Mouse (Mus musculus) intestine, embryonic 16.5 days (tissue): ENCODE measurements around the gene Serinc3. TPM values are rescaled to one million over a fixed set of nuclear protein-coding genes. Genes with fewer than 3 reads are reported as not detected.

ENCODE experiments used
- ATAC-seq: fragments of 200-750 bp; cut with Nextera tagmentation; 2 replicates; pipeline ENCODE4 v1.8.0; 2017; ENCODE audit warnings: moderate TSS enrichment, moderate library complexity
- H3K27ac ChIP-seq: fragments of 300-500 bp; sonication (generic); 2 replicates; pipeline ENCODE4 v1.5.1; 2014; ENCODE audit warnings: mild to moderate bottlenecking, low read length
- H3K27me3 ChIP-seq: fragments of 300-500 bp; sonication (generic); replicated peaks from 2 replicates; pipeline ENCODE4 v1.6.1; 2014; ENCODE audit warnings: low read length, control low read depth, mixed read lengths; ENCODE audit not compliant: control insufficient read depth, insufficient read depth
- H3K36me3 ChIP-seq: fragments of 300-500 bp; sonication (generic); 2 replicates; pipeline ENCODE4 v1.6.1; 2014; ENCODE audit warnings: low read length, control low read depth; ENCODE audit not compliant: control insufficient read depth, insufficient read depth
- H3K4me1 ChIP-seq: fragments of 300-500 bp; sonication (generic); 2 replicates; pipeline ENCODE4 v1.6.1; 2014; ENCODE audit warnings: low read length, control low read depth, mixed read lengths; ENCODE audit not compliant: control insufficient read depth, insufficient read depth
- H3K4me2 ChIP-seq: fragments of 300-500 bp; sonication (generic); 2 replicates; pipeline ENCODE4 v1.6.1; 2014; ENCODE audit warnings: low read depth, low read length, control low read depth
- H3K4me3 ChIP-seq: fragments of 300-500 bp; sonication (generic); 2 replicates; pipeline ENCODE4 v1.5.1; 2014; ENCODE audit warnings: mild to moderate bottlenecking, low read length
- H3K9ac ChIP-seq: fragments of 300-500 bp; sonication (generic); 2 replicates; pipeline ENCODE4 v1.6.1; 2014; ENCODE audit warnings: low read depth, low read length
- H3K9me3 ChIP-seq: fragments of 300-500 bp; sonication (generic); 2 replicates; pipeline ENCODE4 v1.6.1; 2016; ENCODE audit warnings: low read length, control low read depth; ENCODE audit not compliant: control insufficient read depth
- WGBS: fragments of 180-500 bp; shearing (Covaris S2); extraction: QIAGEN DNeasy Blood & Tissue Kit; methylation state at CpG from one replicate; pipeline ENCODE4 v1.1.7; 2014; 5-methylcytosine and 5-hydroxymethylcytosine counted together
- polyA plus RNA-seq: library from polyadenylated mRNA; unstranded; fragments of >200 nt; fragmentation: Nextera tagmentation; extraction: Ambion mirVana; gene quantifications from 2 replicates; pipeline ENCODE4 v1.2.1, GENCODE M21; 2015

Serinc3 gene
- polyA plus RNA-seq, 1 experiment from 2014 or later, result 57.1 TPM

DNA sequence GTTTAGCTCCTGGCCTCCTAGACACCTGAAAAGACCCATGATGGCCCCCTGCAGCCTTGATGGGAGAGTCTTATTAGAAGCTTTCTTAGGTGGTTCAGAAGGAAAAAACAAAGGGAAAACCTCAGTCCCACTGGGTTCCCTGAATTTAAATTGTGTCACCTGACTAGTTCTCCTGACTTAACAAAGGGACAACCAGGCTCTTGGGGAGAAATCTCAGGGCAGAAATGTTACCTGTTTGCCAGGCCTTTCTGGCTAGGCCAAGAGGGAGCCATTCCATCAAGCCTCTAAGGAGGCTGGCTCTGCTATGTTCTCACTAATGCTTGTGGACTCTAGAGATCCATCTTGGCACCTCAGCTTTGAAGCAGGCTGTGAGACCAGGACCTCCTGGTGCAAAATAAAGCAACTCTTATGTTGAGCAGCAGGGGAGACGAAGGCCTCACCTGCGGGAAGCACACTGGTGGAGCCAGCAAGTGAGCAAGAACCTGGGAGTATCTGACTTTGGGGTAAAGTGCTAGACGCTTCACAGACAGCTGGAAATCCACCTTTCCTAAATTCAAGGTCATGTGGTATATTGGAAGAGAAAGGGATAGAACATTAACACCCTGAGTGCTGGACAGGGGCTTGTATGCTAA lies 27.6 kb downstream of the Serinc3 start:
- Histone ChIP-seq H3K4me1 (peaks cover 7% of the 10 kb centered on the region; the same call in 1 of the 2 replicates), H3K36me3 (peaks cover 21% of the 10 kb centered on the region), H3K4me3 (no peak overlapping the region), H3K4me2 (no peak overlapping the region), H3K27ac (no peak overlapping the region), H3K9me3 (no peaks in the 10 kb centered on the region), H3K27me3 (no peaks in the 10 kb centered on the region), H3K9ac (no peak overlapping the region)
- ATAC-seq, result no peak
- 72% methylated on average over 3 of the region's 3 CpGs for WGBS

DNA sequence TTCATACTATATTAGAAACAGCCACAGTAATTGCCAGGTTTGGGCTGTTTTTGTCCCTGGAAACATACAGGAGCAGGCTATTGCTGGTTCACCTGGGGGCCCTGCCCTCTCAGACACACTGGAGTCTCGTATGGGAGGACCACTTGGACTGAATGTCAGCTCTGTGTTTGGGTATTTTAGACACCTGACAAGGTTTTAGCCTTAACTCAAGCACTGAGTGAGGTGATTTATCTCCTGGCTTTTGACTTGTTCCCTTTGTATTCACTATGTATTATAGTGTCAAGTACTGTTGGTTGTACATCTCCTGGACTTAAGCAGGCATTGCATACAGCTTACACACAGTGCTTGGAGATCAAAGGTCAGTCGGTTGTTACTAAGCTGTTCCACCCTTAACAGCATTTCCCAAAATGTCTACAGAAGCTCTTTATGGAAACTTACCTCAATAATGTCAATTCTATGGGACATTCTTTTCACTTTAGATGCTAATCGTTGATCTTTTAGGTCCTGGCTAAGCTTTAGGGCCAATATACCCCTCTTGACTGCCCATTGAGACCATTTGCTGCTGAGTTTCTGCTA lies 28.2 kb downstream of the Serinc3 start:
- no peaks in the 10 kb centered on the region for H3K27me3 ChIP-seq
- H3K36me3 ChIP-seq, result peaks cover 27% of the 10 kb centered on the region
- no peaks in the 10 kb centered on the region for H3K9me3 ChIP-seq
- no peak overlapping the region for H3K27ac ChIP-seq
- 82% methylated on average over 3 of the region's 3 CpGs for WGBS
- H3K4me2 ChIP-seq, result no peak overlapping the region
- peaks cover 7% of the 10 kb centered on the region; the same call in 1 of the 2 replicates for H3K4me1 ChIP-seq
- no peak for ATAC-seq
- H3K9ac ChIP-seq, result no peak overlapping the region
- no peak overlapping the region for H3K4me3 ChIP-seq

DNA sequence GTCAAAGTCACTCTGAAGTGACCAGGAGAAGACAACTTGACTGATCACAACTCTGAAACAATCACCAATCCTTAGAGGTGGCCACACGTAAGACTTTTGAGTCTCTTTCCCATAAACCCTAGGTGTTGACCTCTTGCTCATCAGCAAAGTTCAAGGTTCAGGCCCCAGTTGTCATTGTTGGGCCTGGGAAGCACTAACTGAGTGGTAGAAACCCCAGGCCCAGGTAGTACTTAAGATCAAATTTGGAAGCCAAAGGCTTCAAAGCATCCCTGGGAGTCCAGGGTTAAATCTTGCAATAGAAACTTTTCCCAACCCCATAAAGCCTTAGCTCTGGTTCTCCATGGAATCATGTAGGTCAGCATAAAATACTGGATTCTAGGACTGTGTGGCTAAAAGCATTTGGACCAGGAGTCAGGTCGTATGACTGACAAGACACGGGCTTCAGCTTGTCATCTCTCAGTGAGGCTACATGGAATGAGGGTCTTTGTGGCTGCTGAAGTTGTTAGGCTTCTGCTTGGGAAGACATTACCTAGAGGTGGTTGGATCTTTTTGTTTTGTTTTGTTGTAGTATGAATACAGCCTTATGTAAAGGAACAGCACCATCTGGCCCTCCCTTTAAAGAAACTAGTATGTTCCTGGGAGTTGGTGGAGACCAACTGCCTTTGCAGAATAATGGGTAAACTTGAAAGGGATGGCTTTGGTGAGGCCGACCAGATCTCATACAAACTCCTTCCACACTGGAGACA lies 28.9 kb downstream of the Serinc3 start:
- H3K4me1 ChIP-seq, result peaks cover 6% of the 10 kb centered on the region; the same call in 1 of the 2 replicates
- H3K27me3 ChIP-seq, result no peaks in the 10 kb centered on the region
- no peak overlapping the region for H3K4me3 ChIP-seq
- ATAC-seq, result no peak
- H3K9me3 ChIP-seq, result no peaks in the 10 kb centered on the region
- no peak overlapping the region for H3K4me2 ChIP-seq
- no peak overlapping the region for H3K27ac ChIP-seq
- peaks cover 27% of the 10 kb centered on the region for H3K36me3 ChIP-seq
- no peak overlapping the region for H3K9ac ChIP-seq
- WGBS, result 87% methylated on average over 4 of the region's 4 CpGs

DNA sequence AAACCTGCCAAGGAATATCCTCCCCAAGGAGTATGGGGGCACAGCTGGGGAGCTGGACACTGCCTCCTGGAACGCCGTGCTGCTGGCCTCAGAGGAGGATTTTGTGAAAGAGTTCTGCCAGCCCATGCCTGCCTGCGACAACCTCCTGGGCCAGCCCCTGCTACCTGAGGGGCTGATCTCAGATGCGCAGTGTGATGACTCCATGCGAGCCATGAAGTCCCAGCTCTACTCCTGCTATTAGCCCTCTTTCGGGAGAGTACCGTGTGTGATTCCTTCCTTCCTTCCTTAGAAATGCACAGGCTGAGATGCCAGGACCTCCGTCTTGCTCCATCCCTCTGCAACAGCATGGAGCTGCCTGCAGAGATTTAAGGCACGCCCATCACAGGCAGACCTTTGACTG lies 29.5 kb downstream of the Serinc3 start:
- no peaks in the 10 kb centered on the region for H3K27me3 ChIP-seq
- H3K4me3 ChIP-seq, result no peak overlapping the region
- H3K36me3 ChIP-seq, result peaks cover 24% of the 10 kb centered on the region
- 90% methylated on average over 9 of the region's 9 CpGs for WGBS
- no peak overlapping the region for H3K9ac ChIP-seq
- no peak overlapping the region for H3K4me2 ChIP-seq
- no peaks in the 10 kb centered on the region for H3K9me3 ChIP-seq
- no peak overlapping the region for H3K27ac ChIP-seq
- no peak for ATAC-seq
- H3K4me1 ChIP-seq, result peaks cover 4% of the 10 kb centered on the region; the same call in 1 of the 2 replicates

DNA sequence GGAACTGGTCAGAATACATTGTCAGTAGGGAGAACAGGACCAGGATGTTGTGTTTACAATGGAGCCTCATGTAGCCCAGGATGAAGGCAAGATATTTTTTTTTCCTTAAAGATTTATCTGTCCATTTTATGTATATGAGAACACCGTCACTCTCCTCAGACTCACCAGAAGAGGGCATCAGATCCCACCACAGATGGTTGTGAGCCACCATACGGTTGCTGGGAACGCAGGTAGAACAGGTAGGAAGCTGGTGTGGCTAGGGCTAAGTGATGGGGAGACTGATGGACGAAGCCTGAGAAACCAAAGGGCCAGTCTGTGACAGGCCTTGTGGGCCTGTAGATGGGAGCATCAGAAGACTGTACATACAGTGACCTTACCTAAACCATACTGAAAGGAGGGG lies 30.9 kb downstream of the Serinc3 start:
- H3K9ac ChIP-seq, result no peak overlapping the region
- peaks cover 21% of the 10 kb centered on the region for H3K36me3 ChIP-seq
- WGBS, result 95% methylated on average over 4 of the region's 4 CpGs
- no peaks in the 10 kb centered on the region for H3K9me3 ChIP-seq
- H3K27me3 ChIP-seq, result no peaks in the 10 kb centered on the region
- no peak overlapping the region for H3K4me3 ChIP-seq
- H3K4me2 ChIP-seq, result no peak overlapping the region
- ATAC-seq, result no peak
- no peak overlapping the region for H3K27ac ChIP-seq
- peaks cover 4% of the 10 kb centered on the region for H3K4me1 ChIP-seq

DNA sequence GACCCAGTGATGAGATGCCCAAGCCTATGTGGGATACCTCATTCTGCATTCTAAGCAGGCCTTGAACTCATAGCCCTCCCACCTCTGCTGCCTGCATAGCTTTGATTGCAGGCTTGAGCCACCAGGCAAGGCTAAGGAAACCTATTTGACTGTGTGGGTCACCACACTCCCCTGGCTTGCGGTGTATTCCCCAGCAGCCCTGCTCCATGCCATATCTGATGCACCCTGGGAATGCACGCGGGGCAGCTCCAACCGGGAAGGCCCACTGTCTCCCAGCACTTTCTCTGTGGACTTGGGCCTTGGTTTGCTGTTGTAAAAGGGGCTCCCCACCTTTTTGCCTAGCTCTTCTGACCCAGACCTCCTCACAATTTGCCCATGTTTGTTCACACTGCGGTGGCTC lies 31.7 kb downstream of the Serinc3 start:
- Histone ChIP-seq H3K9me3 (no peaks in the 10 kb centered on the region), H3K27ac (no peak overlapping the region), H3K9ac (no peak overlapping the region), H3K4me3 (no peak overlapping the region), H3K27me3 (no peaks in the 10 kb centered on the region), H3K36me3 (peaks cover 21% of the 10 kb centered on the region), H3K4me1 (peaks cover 4% of the 10 kb centered on the region), H3K4me2 (no peak overlapping the region)
- no peak for ATAC-seq
- 92% methylated on average over 5 of the region's 5 CpGs for WGBS

DNA sequence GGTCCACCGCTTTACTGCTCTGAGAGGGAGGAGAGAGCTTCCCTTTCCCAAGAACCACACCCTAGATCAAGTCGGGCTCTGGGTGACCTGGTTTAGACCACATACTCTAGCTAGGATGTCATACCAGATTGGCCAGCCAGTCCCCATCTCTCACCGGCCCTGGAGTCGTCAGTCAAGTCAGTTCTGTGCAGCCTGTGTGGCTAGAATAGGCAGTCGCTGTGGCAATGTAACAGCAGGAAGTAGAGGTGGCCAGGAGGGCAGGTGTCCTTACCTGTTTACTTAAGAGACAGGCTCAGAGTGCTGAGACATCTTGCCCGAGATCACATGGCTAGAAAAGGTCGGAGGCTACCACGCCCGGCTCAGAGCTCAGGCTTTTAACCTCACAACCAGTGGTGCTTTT lies 33.8 kb downstream of the Serinc3 start:
- H3K36me3 ChIP-seq, result peaks cover 21% of the 10 kb centered on the region
- no peaks in the 10 kb centered on the region for H3K9me3 ChIP-seq
- ATAC-seq, result peak; percentile 69
- H3K27me3 ChIP-seq, result no peaks in the 10 kb centered on the region
- H3K9ac ChIP-seq, result no peak overlapping the region
- H3K4me1 ChIP-seq, result peaks cover 3% of the 10 kb centered on the region
- H3K4me2 ChIP-seq, result no peak overlapping the region
- 57% methylated on average over 9 of the region's 9 CpGs for WGBS
- no peak overlapping the region for H3K27ac ChIP-seq
- H3K4me3 ChIP-seq, result no peak overlapping the region

DNA sequence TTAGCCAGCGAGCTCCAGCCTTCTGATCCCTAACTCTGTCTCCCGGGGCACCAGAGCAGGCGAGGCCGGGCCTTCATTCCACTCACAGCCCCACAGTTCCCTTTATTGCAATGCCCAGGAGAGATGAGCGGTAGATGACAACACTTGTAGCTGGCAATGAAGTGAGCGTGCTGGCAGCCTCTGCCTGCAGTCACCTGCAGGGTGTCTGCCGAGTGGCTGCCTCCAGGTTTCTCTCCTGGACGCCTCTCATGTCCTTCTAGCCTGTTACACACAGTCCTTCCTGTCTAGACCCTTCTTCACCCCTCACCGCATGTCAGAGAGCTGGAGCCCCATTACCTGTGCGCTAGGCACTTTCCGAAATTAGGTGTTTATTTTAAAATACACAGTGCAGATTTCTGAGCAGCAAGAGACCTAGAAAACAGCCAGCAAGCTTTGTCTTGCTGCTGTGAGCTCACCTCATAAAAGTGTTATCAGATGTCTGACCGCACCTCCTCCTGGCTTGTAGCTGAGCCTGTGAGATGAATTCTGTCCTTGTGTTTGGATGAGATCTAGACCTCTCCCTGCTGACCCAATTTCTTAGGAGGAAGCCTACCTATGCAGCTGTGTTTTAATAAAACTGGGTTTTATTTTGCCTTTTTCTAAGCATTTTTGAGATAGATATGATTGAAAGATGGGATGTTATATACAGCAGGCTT lies 35.5 kb downstream of the Serinc3 start:
- ATAC-seq, result no peak
- Histone ChIP-seq H3K9me3 (no peaks in the 10 kb centered on the region), H3K9ac (no peak overlapping the region), H3K4me2 (no peak overlapping the region), H3K36me3 (peaks cover 17% of the 10 kb centered on the region), H3K4me1 (peaks cover 3% of the 10 kb centered on the region), H3K27me3 (no peaks in the 10 kb centered on the region), H3K27ac (no peak overlapping the region), H3K4me3 (no peak overlapping the region)
- 62% methylated on average over 12 of the region's 12 CpGs for WGBS

DNA sequence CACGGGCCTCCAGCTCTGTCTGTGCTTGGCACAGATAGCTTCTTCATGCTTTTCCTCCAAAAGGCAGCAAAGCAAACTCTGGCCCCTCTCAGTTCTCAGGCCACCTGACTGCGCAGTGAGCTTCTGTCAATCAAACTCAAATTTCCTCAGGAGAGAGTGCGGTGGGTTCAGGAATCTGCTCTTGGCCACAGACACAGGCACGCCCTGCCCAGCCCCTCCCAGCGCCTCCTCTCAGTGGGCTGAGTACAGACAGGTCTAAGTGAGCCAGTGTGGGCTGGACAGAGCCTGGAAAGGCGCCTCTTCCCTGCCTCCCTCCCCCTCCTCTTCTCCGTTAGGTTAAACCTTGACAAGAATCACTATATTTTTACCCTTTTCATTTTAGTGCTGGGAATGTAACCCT lies 36.9 kb downstream of the Serinc3 start:
- peak; percentile 52; the same call in 1 of the 2 replicates for ATAC-seq
- H3K4me3 ChIP-seq, result no peak overlapping the region
- 75% methylated on average over 7 of the region's 7 CpGs for WGBS
- H3K9ac ChIP-seq, result no peak overlapping the region
- peaks cover 9% of the 10 kb centered on the region for H3K36me3 ChIP-seq
- no peak overlapping the region for H3K4me2 ChIP-seq
- H3K27ac ChIP-seq, result no peak overlapping the region
- no peaks in the 10 kb centered on the region for H3K9me3 ChIP-seq
- H3K4me1 ChIP-seq, result peaks cover 7% of the 10 kb centered on the region
- no peaks in the 10 kb centered on the region for H3K27me3 ChIP-seq
